Mouse (Mus musculus) megakaryocyte, embryonic 14.5 days (primary cell): ENCODE results near the gene Bace1.

Experiments used
- FLI1 ChIP-seq: IDR thresholded peaks from 2 replicates; pipeline ENCODE4 v1.6.1; 2012; ENCODE audit warnings: low read length, inconsistent platforms, mixed read lengths
- GATA1 ChIP-seq: IDR thresholded peaks from 3 replicates; pipeline ENCODE4 v1.6.1; 2012; ENCODE audit warnings: mixed read lengths, low read length, inconsistent platforms, borderline replicate concordance

- TF ChIP-seq GATA1 (no peak), FLI1 (no peak)
These were observed 30.8 kb downstream of the Bace1 start for GRCm38 (mm10) chr9:45869181-45869580.
